Mouse (Mus musculus) C2C12 (cell line): ENCODE results near the gene Prox2.

ENCODE experiments used
- CTCF ChIP-seq: IDR thresholded peaks from one replicate; pipeline ENCODE4 v1.5.1; 2011; ENCODE audit not compliant: control insufficient read depth, insufficient read depth, insufficient read length
- FOSL1 ChIP-seq: IDR thresholded peaks from one replicate; pipeline ENCODE4 v1.8.0; 2011; ENCODE audit warnings: mild to moderate bottlenecking, low read length; ENCODE audit not compliant: poor library complexity, insufficient read depth, severe bottlenecking
- MAX ChIP-seq: IDR thresholded peaks from one replicate; pipeline ENCODE4 v1.6.1; 2011; ENCODE audit warnings: mild to moderate bottlenecking, control low read depth
- MYOG ChIP-seq: IDR thresholded peaks from one replicate; pipeline ENCODE4 v1.6.1; 2011; ENCODE audit not compliant: control insufficient read depth, insufficient read length; ENCODE audit errors: extremely low read depth
- USF1 ChIP-seq: IDR thresholded peaks from one replicate; pipeline ENCODE4 v1.6.1; 2011; ENCODE audit warnings: low read depth, mild to moderate bottlenecking, control low read depth, moderate library complexity

- TF ChIP-seq CTCF (no peak), MYOG (no peak), MAX (no peak), FOSL1 (no peak), USF1 (no peak)
Measured at GRCm38 (mm10) chr12:85106292-85106691, 4.3 kb downstream of the Prox2 start.
